Mouse (Mus musculus) liver, embryonic 12.5 days (tissue): ENCODE results near the gene Lgalsl. TPM values are rescaled to one million over a fixed set of nuclear protein-coding genes. Genes with fewer than 3 reads are reported as not detected.

Experiments
- ATAC-seq: fragments of 200-750 bp; cut with Nextera tagmentation; 2 replicates; pipeline ENCODE4 v1.8.0; 2017; ENCODE audit warnings: moderate number of reproducible peaks, mild to moderate bottlenecking, moderate library complexity
- H3K27ac ChIP-seq: fragments of 300-500 bp; sonication (generic); 2 replicates; pipeline ENCODE4 v1.5.1; 2016; ENCODE audit warnings: mild to moderate bottlenecking
- H3K27me3 ChIP-seq: fragments of 300-500 bp; sonication (generic); replicated peaks from 2 replicates; pipeline ENCODE4 v1.6.1; 2016; ENCODE audit warnings: mild to moderate bottlenecking, moderate library complexity
- H3K36me3 ChIP-seq: fragments of 300-500 bp; sonication (generic); 2 replicates; pipeline ENCODE4 v1.6.1; 2016; ENCODE audit warnings: mild to moderate bottlenecking, moderate library complexity
- H3K4me1 ChIP-seq: fragments of 300-500 bp; sonication (generic); 2 replicates; pipeline ENCODE4 v1.6.1; 2016
- H3K4me2 ChIP-seq: fragments of 300-500 bp; sonication (generic); 2 replicates; pipeline ENCODE4 v1.6.1; 2016; ENCODE audit warnings: mild to moderate bottlenecking, moderate library complexity
- H3K4me3 ChIP-seq: fragments of 300-500 bp; sonication (generic); 2 replicates; pipeline ENCODE4 v1.5.1; 2016; ENCODE audit warnings: mild to moderate bottlenecking, moderate library complexity
- H3K9ac ChIP-seq: fragments of 300-500 bp; sonication (generic); 2 replicates; pipeline ENCODE4 v1.6.1; 2016; ENCODE audit warnings: mild to moderate bottlenecking, moderate library complexity
- H3K9me3 ChIP-seq: fragments of 300-500 bp; sonication (generic); replicated peaks from 2 replicates; pipeline ENCODE4 v1.6.1; 2016; ENCODE audit warnings: mild to moderate bottlenecking, moderate library complexity
- WGBS: fragments of 180-500 bp; shearing (Covaris S2); methylation state at CpG from one replicate; pipeline ENCODE4 v1.1.7; 2016; ENCODE audit not compliant: insufficient replicate concordance; 5-methylcytosine and 5-hydroxymethylcytosine counted together
- polyA plus RNA-seq: library from polyadenylated mRNA; unstranded; fragments of >200 nt; fragmentation: Nextera tagmentation; extraction: Ambion mirVana; gene quantifications from 2 replicates; pipeline ENCODE4 v1.2.1, GENCODE M21; 2016

The Lgalsl gene
- polyA plus RNA-seq, 1 experiment from 2014 or later, result 18.6 TPM

GRCm38 (mm10) chr11:20778298-20778697 lies 52.6 kb downstream of the Lgalsl start:
- Histone ChIP-seq H3K9ac (no peak overlapping the region), H3K27me3 (no peaks in the 10 kb centered on the region), H3K9me3 (no peaks in the 10 kb centered on the region), H3K4me2 (peak overlapping the region; percentile 30; the same call in 1 of the 2 replicates), H3K36me3 (no peaks in the 10 kb centered on the region), H3K4me1 (peaks cover 24% of the 10 kb centered on the region), H3K27ac (peak overlapping the region; percentile 21; the same call in 1 of the 2 replicates), H3K4me3 (no peak overlapping the region)
- 6% methylated on average over 1 of the region's 1 CpGs for WGBS
- ATAC-seq, result peak; percentile 51; the same call in 1 of the 2 replicates

GRCm38 (mm10) chr11:20776668-20777067 lies 54.2 kb downstream of the Lgalsl start:
- no peaks in the 10 kb centered on the region for H3K27me3 ChIP-seq
- no peak for ATAC-seq
- H3K4me2 ChIP-seq, result no peak overlapping the region
- H3K9ac ChIP-seq, result no peak overlapping the region
- peaks cover 24% of the 10 kb centered on the region for H3K4me1 ChIP-seq
- no peaks in the 10 kb centered on the region for H3K36me3 ChIP-seq
- H3K9me3 ChIP-seq, result no peaks in the 10 kb centered on the region
- no peak overlapping the region for H3K4me3 ChIP-seq
- H3K27ac ChIP-seq, result no peak overlapping the region

Other genes with a start within 250 kb of the Lgalsl start
- gene Aftph, start 89.5 kb downstream of the Lgalsl start, polyA plus RNA-seq, result 17.2 and 17.4 TPM in 2 replicates